Mouse (Mus musculus) MEL (cell line): ENCODE measurements around the gene B3gat3. TPM values are rescaled to one million over a fixed set of nuclear protein-coding genes. Genes with fewer than 3 reads are reported as not detected.

Source experiments
- DNase-seq: peaks from one replicate; pipeline ENCODE4 v3.0.0; 2011; ENCODE audit warnings: low read depth, low spot score
- H3K27ac ChIP-seq: 2 replicates; pipeline ENCODE4 v1.5.1; 2012; ENCODE audit warnings: low read depth, mild to moderate bottlenecking, control low read depth, low read length, moderate library complexity; ENCODE audit not compliant: control insufficient read depth
- H3K27me3 ChIP-seq, 2 experiments: fragments of 150-350 bp in 1 of 2; sonication (generic) in 1 of 2; 2 replicates each; pipeline ENCODE4 v1.6.1; 2012; ENCODE audit warnings: low read length in 2 of 2, mild to moderate bottlenecking in 2 of 2, improper control_type of control experiment in 1 of 2, moderate library complexity in 1 of 2; ENCODE audit not compliant: insufficient read depth in 2 of 2, control insufficient read depth in 1 of 2
- H3K36me3 ChIP-seq, 2 experiments: 2 replicates each; pipeline ENCODE4 v1.6.1; 2012 to 2014; ENCODE audit warnings: low read length in 2 of 2, improper control_type of control experiment in 1 of 2, inconsistent platforms in 1 of 2, mild to moderate bottlenecking in 1 of 2; ENCODE audit not compliant: insufficient read depth in 2 of 2, control insufficient read depth in 1 of 2
- H3K4me1 ChIP-seq, 2 experiments: fragments of 150-350 bp in 1 of 2; sonication (generic) in 1 of 2; 2 replicates each; pipeline ENCODE4 v1.6.1; 2012; ENCODE audit warnings: low read length in 2 of 2, improper control_type of control experiment in 1 of 2, mild to moderate bottlenecking in 1 of 2; ENCODE audit not compliant: insufficient read depth in 2 of 2, control insufficient read depth in 1 of 2
- H3K4me3 ChIP-seq, 2 experiments: fragments of 150-350 bp in 1 of 2; sonication (generic) in 1 of 2; 2 replicates each; pipeline ENCODE4 v1.5.1; 2012; ENCODE audit warnings: low read depth in 2 of 2, low read length in 2 of 2, mild to moderate bottlenecking in 2 of 2, moderate library complexity in 2 of 2, control low read depth in 1 of 2, improper control_type of control experiment in 1 of 2; ENCODE audit not compliant: control insufficient read depth in 1 of 2, insufficient read depth in 1 of 2
- H3K79me2 ChIP-seq: 2 replicates; pipeline ENCODE4 v1.6.1; 2012; ENCODE audit warnings: mild to moderate bottlenecking, low read length, moderate library complexity; ENCODE audit not compliant: control insufficient read depth, poor library complexity, insufficient read depth
- H3K9ac ChIP-seq: 2 replicates; pipeline ENCODE4 v1.6.1; 2012; ENCODE audit warnings: low read depth, mild to moderate bottlenecking, control low read depth, low read length, moderate library complexity; ENCODE audit not compliant: control insufficient read depth, poor library complexity, severe bottlenecking
- H3K9me3 ChIP-seq: fragments of 150-350 bp; sonication (generic); replicated peaks from 2 replicates; pipeline ENCODE4 v1.6.1; 2012; ENCODE audit warnings: mild to moderate bottlenecking, low read length, improper control_type of control experiment, moderate library complexity; ENCODE audit not compliant: insufficient read depth
- BHLHE40 ChIP-seq: IDR thresholded peaks from 2 replicates; pipeline ENCODE4 v1.6.1; 2012; ENCODE audit warnings: low read depth, mild to moderate bottlenecking, inconsistent platforms, low read length, improper control_type of control experiment, borderline replicate concordance
- CHD2 ChIP-seq: IDR thresholded peaks from 2 replicates; pipeline ENCODE4 v1.6.1; 2011; ENCODE audit warnings: low read length, improper control_type of control experiment
- CTCF ChIP-seq, 3 experiments: IDR thresholded peaks in 2 of 3; conservative IDR thresholded peaks in 1 of 3; 2 replicates each; pipeline ENCODE4 v1.5.1; 2011 to 2012; ENCODE audit warnings: low read length in 3 of 3, low read depth in 2 of 3, mild to moderate bottlenecking in 2 of 3, improper control_type of control experiment in 1 of 3, inconsistent platforms in 1 of 3, mixed read lengths in 1 of 3, moderate library complexity in 1 of 3; ENCODE audit not compliant: control insufficient read depth in 1 of 3, insufficient read depth in 1 of 3, poor library complexity in 1 of 3, severe bottlenecking in 1 of 3
- E2F4 ChIP-seq: IDR thresholded peaks from 2 replicates; pipeline ENCODE4 v1.6.1; 2011; ENCODE audit warnings: low read depth, low read length, improper control_type of control experiment, borderline replicate concordance
- EP300 ChIP-seq, 2 experiments: IDR thresholded peaks; 2 replicates each; pipeline ENCODE4 v1.6.1; 2011; ENCODE audit warnings: improper control_type of control experiment in 2 of 2, low read length in 2 of 2, low read depth in 1 of 2, mild to moderate bottlenecking in 1 of 2
- GABPA ChIP-seq: IDR thresholded peaks from 2 replicates; pipeline ENCODE4 v1.6.1; 2012; ENCODE audit warnings: low read depth, mild to moderate bottlenecking, inconsistent platforms, low read length, improper control_type of control experiment, moderate library complexity
- KAT2A ChIP-seq: conservative IDR thresholded peaks from 2 replicates; pipeline ENCODE4 v1.6.1; 2012; ENCODE audit warnings: low read depth, low read length, improper control_type of control experiment, inconsistent platforms
- MAFK ChIP-seq: IDR thresholded peaks from 2 replicates; pipeline ENCODE4 v1.6.1; 2011; ENCODE audit warnings: low read depth, mild to moderate bottlenecking, low read length, improper control_type of control experiment, borderline replicate concordance
- MAX ChIP-seq: IDR thresholded peaks from 2 replicates; pipeline ENCODE4 v1.6.1; 2011; ENCODE audit warnings: low read length, improper control_type of control experiment
- MXI1 ChIP-seq: IDR thresholded peaks from 2 replicates; pipeline ENCODE4 v1.6.1; 2011; ENCODE audit warnings: mild to moderate bottlenecking, low read depth, low read length, improper control_type of control experiment
- MYB ChIP-seq: IDR thresholded peaks from 2 replicates; pipeline ENCODE4 v1.6.1; 2011; ENCODE audit warnings: mild to moderate bottlenecking, low read depth, low read length, improper control_type of control experiment
- MYC ChIP-seq: IDR thresholded peaks from 2 replicates; pipeline ENCODE4 v1.6.1; 2011; ENCODE audit warnings: low read depth, mild to moderate bottlenecking, low read length, improper control_type of control experiment, moderate library complexity
- NRF1 ChIP-seq: IDR thresholded peaks from 2 replicates; pipeline ENCODE4 v1.6.1; 2014; ENCODE audit warnings: low read depth, mild to moderate bottlenecking, inconsistent platforms, low read length, improper control_type of control experiment, moderate library complexity; ENCODE audit not compliant: poor library complexity, insufficient read depth, severe bottlenecking
- POLR2AphosphoS2 ChIP-seq: IDR thresholded peaks from 2 replicates; pipeline ENCODE4 v1.6.1; 2011; ENCODE audit warnings: low read length, improper control_type of control experiment
- RAD21 ChIP-seq: IDR thresholded peaks from 2 replicates; pipeline ENCODE4 v1.6.1; 2011; ENCODE audit warnings: mild to moderate bottlenecking, low read depth, low read length, improper control_type of control experiment
- TAL1 ChIP-seq: IDR thresholded peaks from 2 replicates; pipeline ENCODE4 v1.6.1; 2012; ENCODE audit warnings: mild to moderate bottlenecking, inconsistent platforms, low read length, moderate library complexity, mixed read lengths
- TBP ChIP-seq: IDR thresholded peaks from 2 replicates; pipeline ENCODE4 v1.8.0; 2011; ENCODE audit warnings: low read depth, low read length, improper control_type of control experiment
- TCF12 ChIP-seq: IDR thresholded peaks from 2 replicates; pipeline ENCODE4 v1.6.1; 2014; ENCODE audit warnings: low read depth, mild to moderate bottlenecking, inconsistent platforms, low read length, improper control_type of control experiment, moderate library complexity
- UBTF ChIP-seq: IDR thresholded peaks from 2 replicates; pipeline ENCODE4 v1.6.1; 2012; ENCODE audit warnings: low read depth, mild to moderate bottlenecking, inconsistent platforms, low read length, improper control_type of control experiment, moderate library complexity, borderline replicate concordance; ENCODE audit not compliant: insufficient read depth
- USF1 ChIP-seq: IDR thresholded peaks from 2 replicates; pipeline ENCODE4 v1.6.1; 2014; ENCODE audit warnings: low read depth, mild to moderate bottlenecking, inconsistent platforms, low read length, improper control_type of control experiment, moderate library complexity
- ZC3H11A ChIP-seq: IDR thresholded peaks from 2 replicates; pipeline ENCODE4 v1.6.1; 2012; ENCODE audit warnings: low read depth, mild to moderate bottlenecking, inconsistent platforms, low read length, improper control_type of control experiment
- ZKSCAN1 ChIP-seq: IDR thresholded peaks from 2 replicates; pipeline ENCODE4 v1.6.1; 2012; ENCODE audit warnings: low read depth, mild to moderate bottlenecking, inconsistent platforms, low read length, improper control_type of control experiment, moderate library complexity
- ZMIZ1 ChIP-seq: IDR thresholded peaks from 2 replicates; pipeline ENCODE4 v1.6.1; 2012; ENCODE audit warnings: low read depth, mild to moderate bottlenecking, inconsistent platforms, low read length, improper control_type of control experiment, moderate library complexity
- ZNF384 ChIP-seq: IDR thresholded peaks from 2 replicates; pipeline ENCODE4 v1.6.1; 2012; ENCODE audit warnings: low read depth, mild to moderate bottlenecking, inconsistent platforms, low read length, improper control_type of control experiment
- polyA plus RNA-seq, 2 experiments: library from polyadenylated mRNA; stranded (reverse) in 1 of 2; unstranded in 1 of 2; fragments of >175 nt in 1 of 2; fragments of >200 nt in 1 of 2; gene quantifications; 2 replicates each; pipeline versions ENCODE4 v1.2.1 to v1.2.4; 2012; ENCODE audit warnings: low replicate concordance in 2 of 2, low read depth in 1 of 2; ENCODE audit not compliant: insufficient read length in 2 of 2, insufficient read depth in 1 of 2, missing spikeins in 1 of 2
- total RNA-seq: library from RNA; depleted of rRNA; stranded (reverse); fragments of 300-350 nt; gene quantifications from 2 replicates; pipeline ENCODE4 v1.2.3, GENCODE M21; 2012

B3gat3 gene
- total and polyA plus RNA-seq, 3 experiments, result 26.2 to 35.4 TPM; not detected in 1

GRCm38 (mm10) chr19:8897865-8898495, 22.2 kb upstream of the B3gat3 start, which contains the start of gene Ganab (continued):
- peak; percentile 78; the same call in 1 of the 2 replicates for TF ChIP-seq ZMIZ1
- TF ChIP-seq UBTF, result no peak
- TF ChIP-seq TBP, result peak; percentile 83
- TF ChIP-seq GABPA, result no peak
- TF ChIP-seq MXI1, result no peak
- TF ChIP-seq ZKSCAN1, result no peak
- peak; percentile 97 for TF ChIP-seq POLR2AphosphoS2
- no peak for TF ChIP-seq MAFK
- TF ChIP-seq E2F4, result 0 out of 2 replicates have a peak, but pooled peaks have one; percentile 35
- TF ChIP-seq NRF1, result peak; percentile 31; the same call in 1 of the 2 replicates
- peak; percentile 31; the same call in 1 of the 2 replicates for TF ChIP-seq MYC
- no peak for TF ChIP-seq MYB
- no peak for TF ChIP-seq CHD2

- TF ChIP-seq ZC3H11A (no peak), MAFK (no peak), UBTF (no peak), ZNF384 (no peak), POLR2AphosphoS2 (no peak), USF1 (no peak), BHLHE40 (no peak), KAT2A (no peak), MYB (no peak), CHD2 (no peak), CTCF (IDR thresholded peaks at IDR 0.05 in 2 of 3, conservative IDR thresholded peaks at IDR 0.05 in 1 of 3; ENCODE audit: control insufficient read depth in 1 of 3, insufficient read depth in 1 of 3, low read depth in 2 of 3, low read length in 3 of 3, poor library complexity in 1 of 3, severe bottlenecking in 1 of 3) (no peak), TAL1 (no peak), EP300 (IDR thresholded peaks at IDR 0.05; ENCODE audit: low read depth in 1 of 2, low read length in 2 of 2) (no peak; a peak in 1 of 4 replicates), NRF1 (no peak), TCF12 (no peak), MAX (0 out of 2 replicates have a peak, but pooled peaks have one; percentile 27), ZKSCAN1 (no peak), E2F4 (no peak), MXI1 (0 out of 2 replicates have a peak, but pooled peaks have one; percentile 36), RAD21 (no peak), MYC (no peak), TBP (peak; percentile 42; the same call in 1 of the 2 replicates)
Observed at GRCm38 (mm10) chr19:8898576-8898975, 21.6 kb upstream of the B3gat3 start.

More at GRCm38 (mm10) chr19:8898576-8898975, 21.6 kb upstream of the B3gat3 start:
- H3K9ac ChIP-seq, result peak overlapping the region; percentile 96
- peak overlapping the region; percentile 75 to 79 for H3K4me3 ChIP-seq
- H3K36me3 ChIP-seq, result peaks cover 2 to 32% of the 10 kb centered on the region in 2 experiments; a peak in 3 of 4 replicates
- H3K79me2 ChIP-seq, result peaks cover 44% of the 10 kb centered on the region
- H3K9me3 ChIP-seq, result no peaks in the 10 kb centered on the region
- no peaks in the 10 kb centered on the region for H3K27me3 ChIP-seq
- DNase-seq, result peak; percentile 75
- H3K27ac ChIP-seq, result peak overlapping the region; percentile 92
- H3K4me1 ChIP-seq, result peaks cover 5 to 21% of the 10 kb centered on the region in 2 experiments; a peak in 3 of 4 replicates
